Mouse (Mus musculus): ENCODE measurements around the gene Ivl. TPM values are rescaled to one million over a fixed set of nuclear protein-coding genes. Genes with fewer than 3 reads are reported as not detected.

Ivl gene
- polyA plus RNA-seq, 1 experiment, result 0.26 TPM

DNA sequence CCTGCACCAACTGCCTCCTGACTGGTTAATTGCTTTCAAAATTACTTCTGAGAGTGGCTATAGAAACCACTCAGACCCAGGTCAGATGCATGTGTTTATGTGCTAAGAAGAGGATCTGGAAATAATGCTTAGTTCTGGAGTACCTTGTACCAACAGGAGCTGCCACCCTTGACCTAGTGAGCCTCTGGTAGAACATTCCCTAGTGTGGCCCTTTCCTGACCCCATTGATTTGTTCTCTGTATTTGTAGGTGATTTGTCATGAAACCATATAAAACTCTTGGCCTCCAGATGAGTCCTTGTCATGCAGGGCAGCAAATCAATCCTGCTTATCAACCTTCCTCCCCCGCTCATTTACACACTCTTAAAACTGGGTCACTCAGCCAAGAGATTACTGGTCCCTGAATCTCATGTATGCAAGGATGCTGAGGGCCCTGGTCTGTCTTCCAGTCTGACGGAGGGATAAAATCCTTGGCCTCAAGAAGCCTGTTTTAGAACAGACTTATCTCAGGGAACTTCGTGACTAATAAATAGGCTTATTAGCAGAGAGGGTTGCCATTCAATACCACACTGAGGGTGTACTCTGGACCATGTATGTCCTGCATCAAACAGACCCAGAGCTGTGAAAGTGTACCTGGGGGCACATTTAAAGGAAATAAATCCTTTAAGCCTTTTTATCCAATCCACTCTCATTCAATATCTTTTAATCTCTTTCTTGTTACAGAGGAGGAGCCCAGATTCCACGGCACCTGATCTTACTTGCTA lies 5.3 kb upstream of the Ivl start:
- H3K27ac ChIP-seq (ENCODE audit: control insufficient read depth, insufficient read depth, low read length), result no peak overlapping the region

DNA sequence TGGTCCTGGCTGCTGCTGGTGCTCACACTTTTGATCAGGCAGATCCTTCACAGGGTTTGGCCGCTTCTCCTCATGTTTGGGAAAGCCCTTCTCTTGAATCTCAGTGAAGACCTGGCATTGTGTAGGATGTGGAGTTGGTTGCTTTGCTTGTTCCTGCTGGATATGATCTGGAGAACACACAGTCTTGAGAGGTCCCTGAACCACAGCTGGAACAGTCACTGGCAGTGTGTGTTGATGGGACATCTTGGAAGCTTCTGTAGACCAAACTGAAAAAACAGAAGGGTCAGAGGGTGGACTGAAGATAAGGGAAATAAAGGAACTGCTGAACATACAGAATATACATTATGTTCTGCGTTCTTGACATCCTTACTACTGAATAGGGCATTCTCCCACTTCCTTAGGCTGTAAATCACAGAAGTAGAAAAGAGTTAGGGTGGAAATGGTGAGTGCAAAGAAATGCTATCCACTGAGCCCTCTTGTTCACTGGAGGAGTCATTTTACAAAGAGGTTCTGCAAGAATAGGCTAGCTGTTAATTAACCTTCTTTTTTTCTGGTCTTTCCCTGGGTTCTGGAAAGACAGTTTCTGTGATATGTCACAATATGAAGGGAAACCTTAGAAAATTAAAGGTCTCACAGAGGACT lies 900 bp downstream of the Ivl start:
- no peak for DNase-seq
- Histone ChIP-seq H3K4me1 (replicated peaks; ENCODE audit: control insufficient read depth, insufficient read depth, low read length) (no peaks in the 10 kb centered on the region), H3K27ac (ENCODE audit: control insufficient read depth, insufficient read depth, low read length) (no peak overlapping the region), H3K4me3 (ENCODE audit: control insufficient read depth, insufficient read depth, low read length) (no peak overlapping the region), H3K36me3 (ENCODE audit: control insufficient read depth, insufficient read depth, low read length) (no peaks in the 10 kb centered on the region), H3K27me3 (ENCODE audit: control insufficient read depth, insufficient read depth, low read length) (no peaks in the 10 kb centered on the region)
- no peak for TF ChIP-seq POLR2A (IDR thresholded peaks at IDR 0.05; ENCODE audit: control insufficient read depth, extremely low read depth, insufficient read depth, low read length, poor library complexity)
- TF ChIP-seq CTCF (IDR thresholded peaks at IDR 0.05; ENCODE audit: borderline replicate concordance, control insufficient read depth, extremely low read depth, insufficient read depth, low read length, poor library complexity), result no peak
- 20% methylated on average over 2 of the region's 2 CpGs for WGBS

More for the DNA sequence above, 5.3 kb upstream of the Ivl start:
- WGBS, result 92% methylated on average over 4 of the region's 4 CpGs
- TF ChIP-seq CTCF (IDR thresholded peaks at IDR 0.05; ENCODE audit: borderline replicate concordance, control insufficient read depth, extremely low read depth, insufficient read depth, low read length, poor library complexity) (no peak), POLR2A (IDR thresholded peaks at IDR 0.05; ENCODE audit: control insufficient read depth, extremely low read depth, insufficient read depth, low read length, poor library complexity) (no peak)
- Histone ChIP-seq H3K4me1 (replicated peaks; ENCODE audit: control insufficient read depth, insufficient read depth, low read length) (no peaks in the 10 kb centered on the region), H3K4me3 (ENCODE audit: control insufficient read depth, insufficient read depth, low read length) (no peak overlapping the region), H3K36me3 (ENCODE audit: control insufficient read depth, insufficient read depth, low read length) (no peaks in the 10 kb centered on the region), H3K27me3 (ENCODE audit: control insufficient read depth, insufficient read depth, low read length) (no peaks in the 10 kb centered on the region)
- no peak for DNase-seq

DNA sequence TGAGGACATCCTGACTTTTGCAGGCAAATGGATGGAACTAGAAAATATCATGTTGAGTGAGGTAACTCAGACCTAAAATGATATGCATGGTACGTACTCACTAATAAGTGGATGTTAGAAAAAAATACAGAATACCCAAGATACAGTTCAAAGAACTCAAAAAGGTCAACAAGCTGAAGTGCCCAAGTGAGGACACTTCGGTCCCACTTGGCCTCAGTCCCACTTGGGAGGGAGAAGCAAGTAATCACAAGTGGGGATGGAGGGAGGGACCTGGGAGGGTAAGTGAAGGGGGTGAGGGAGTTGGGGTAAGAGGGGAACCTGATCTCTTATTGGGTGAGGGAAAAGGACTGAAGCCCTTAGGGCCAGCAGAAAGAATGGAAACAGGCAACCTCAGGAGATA lies 4.8 kb downstream of the Ivl start:
- H3K4me1 ChIP-seq (replicated peaks; ENCODE audit: control insufficient read depth, insufficient read depth, low read length), result no peaks in the 10 kb centered on the region
- DNase-seq, result no peak
- H3K36me3 ChIP-seq (ENCODE audit: control insufficient read depth, insufficient read depth, low read length), result no peaks in the 10 kb centered on the region
- no peak for TF ChIP-seq POLR2A (IDR thresholded peaks at IDR 0.05; ENCODE audit: control insufficient read depth, extremely low read depth, insufficient read depth, low read length, poor library complexity)
- TF ChIP-seq CTCF (IDR thresholded peaks at IDR 0.05; ENCODE audit: borderline replicate concordance, control insufficient read depth, extremely low read depth, insufficient read depth, low read length, poor library complexity), result no peak
- no peak overlapping the region for H3K27ac ChIP-seq (ENCODE audit: control insufficient read depth, insufficient read depth, low read length)
- 90% methylated on average over 2 of the region's 2 CpGs for WGBS
- H3K4me3 ChIP-seq (ENCODE audit: control insufficient read depth, insufficient read depth, low read length), result no peak overlapping the region
- no peaks in the 10 kb centered on the region for H3K27me3 ChIP-seq (ENCODE audit: control insufficient read depth, insufficient read depth, low read length)

DNA sequence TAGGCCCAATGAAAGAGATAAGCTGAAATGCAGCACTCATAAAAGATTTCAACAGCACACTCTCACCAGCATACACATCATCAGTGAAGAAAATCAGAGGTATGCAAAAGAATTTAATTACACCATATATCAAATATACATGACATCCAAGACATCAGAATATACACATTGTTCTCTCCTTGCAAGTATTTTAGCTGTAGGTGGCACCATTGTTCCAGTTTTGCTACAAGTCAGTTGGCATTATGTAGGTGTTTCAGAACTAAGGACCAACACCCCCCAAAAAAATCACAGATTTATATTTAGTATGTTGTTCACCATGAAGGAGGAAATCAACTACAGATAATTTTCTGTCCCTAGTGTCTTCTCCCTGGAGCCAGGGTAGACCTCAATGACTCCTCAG lies 8.1 kb downstream of the Ivl start:
- no peaks in the 10 kb centered on the region for H3K4me1 ChIP-seq (replicated peaks; ENCODE audit: control insufficient read depth, insufficient read depth, low read length)
- no peak for DNase-seq
- H3K27me3 ChIP-seq (ENCODE audit: control insufficient read depth, insufficient read depth, low read length), result no peaks in the 10 kb centered on the region
- no peaks in the 10 kb centered on the region for H3K36me3 ChIP-seq (ENCODE audit: control insufficient read depth, insufficient read depth, low read length)
- H3K4me3 ChIP-seq (ENCODE audit: control insufficient read depth, insufficient read depth, low read length), result no peak overlapping the region
- no peak overlapping the region for H3K27ac ChIP-seq (ENCODE audit: control insufficient read depth, insufficient read depth, low read length)
- TF ChIP-seq CTCF (IDR thresholded peaks at IDR 0.05; ENCODE audit: borderline replicate concordance, control insufficient read depth, extremely low read depth, insufficient read depth, low read length, poor library complexity) (no peak), POLR2A (IDR thresholded peaks at IDR 0.05; ENCODE audit: control insufficient read depth, extremely low read depth, insufficient read depth, low read length, poor library complexity) (no peak)

DNA sequence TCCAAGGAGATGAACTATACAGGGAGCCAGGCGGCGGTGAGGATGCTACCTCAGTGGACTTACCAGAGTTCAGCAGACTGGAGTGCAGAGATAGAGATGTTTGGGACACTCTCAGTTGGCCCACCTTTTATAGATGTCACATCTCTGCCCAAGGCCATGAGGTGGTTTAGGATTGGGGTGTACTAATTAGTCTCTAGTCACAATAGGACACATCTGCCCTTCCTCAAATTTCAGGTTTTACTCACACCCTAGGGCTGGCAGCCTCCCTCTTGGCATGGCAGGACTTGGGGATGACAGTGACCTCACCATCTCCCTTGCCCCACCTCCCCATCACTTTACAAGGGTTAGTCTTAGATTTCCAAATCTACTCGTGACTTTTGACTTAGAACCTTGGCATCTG lies 39.1 kb downstream of the Ivl start, which contains the start of gene 2310046K23Rik:
Gene 2310046K23Rik (minus strand): TSS at position 101 of the 400 bp plus-strand sequence.
- no peak for TF ChIP-seq POLR2A (IDR thresholded peaks at IDR 0.05; ENCODE audit: control insufficient read depth, extremely low read depth, insufficient read depth, low read length, poor library complexity)
- no peak for TF ChIP-seq CTCF (IDR thresholded peaks at IDR 0.05; ENCODE audit: borderline replicate concordance, control insufficient read depth, extremely low read depth, insufficient read depth, low read length, poor library complexity)
- WGBS, result 93% methylated on average over 3 of the region's 3 CpGs
- no peak for DNase-seq
- no peak within 1 kb of the TSS for H3K27ac ChIP-seq (ENCODE audit: control insufficient read depth, insufficient read depth, low read length)
- no peaks in the 10 kb centered on the region for H3K27me3 ChIP-seq (ENCODE audit: control insufficient read depth, insufficient read depth, low read length)
- H3K4me1 ChIP-seq (replicated peaks; ENCODE audit: control insufficient read depth, insufficient read depth, low read length), result no peaks in the 10 kb centered on the region
- H3K4me3 ChIP-seq (ENCODE audit: control insufficient read depth, insufficient read depth, low read length), result no peak within 1 kb of the TSS
- no peaks in the 10 kb centered on the region for H3K36me3 ChIP-seq (ENCODE audit: control insufficient read depth, insufficient read depth, low read length)

Other genes with a start within 250 kb of the Ivl start
- gene Sprr2d, start 234.6 kb downstream of the Ivl start, polyA plus RNA-seq (2012; rRNA removed), result 0.73 and 2.9 TPM in 2 replicates
- 0.32 and 1.4 TPM in 2 replicates for gene Sprr2e, start 221.6 kb downstream of the Ivl start, polyA plus RNA-seq (2012; rRNA removed)
- gene Sprr2f, start 208.5 kb downstream of the Ivl start, polyA plus RNA-seq (2012; rRNA removed), result 0.52 and 0.93 TPM in 2 replicates
- 0.15 TPM in 1 of 2 replicates, not detected in the other for gene Sprr2h, start 188.1 kb downstream of the Ivl start, polyA plus RNA-seq (2012; rRNA removed)
- gene Sprr2i, start 165.7 kb downstream of the Ivl start, polyA plus RNA-seq (2012; rRNA removed), result 1.8 TPM in 2 replicates
- gene Sprr2j-ps, start 155.7 kb downstream of the Ivl start, polyA plus RNA-seq (2012; rRNA removed), result 0.22 and 0.34 TPM in 2 replicates
- 9.9 and 12.4 TPM in 2 replicates for gene Gm9774, start 144.3 kb downstream of the Ivl start, polyA plus RNA-seq (2012; rRNA removed)
- not detected in 2 replicates for gene Sprr2k, start 141.2 kb downstream of the Ivl start, polyA plus RNA-seq (2012; rRNA removed)
- gene Sprr1b, start 134.9 kb downstream of the Ivl start, polyA plus RNA-seq (2012; rRNA removed), result 2.2 and 2.5 TPM in 2 replicates
- gene Sprr3, start 115.0 kb downstream of the Ivl start, polyA plus RNA-seq (2012; rRNA removed), result 0.14 and 0.51 TPM in 2 replicates
- 30.1 and 34.5 TPM in 2 replicates for gene Sprr1a, start 87.8 kb downstream of the Ivl start, polyA plus RNA-seq (2012; rRNA removed)
- gene Sprr4, start 73.2 kb downstream of the Ivl start, polyA plus RNA-seq (2012; rRNA removed), result not detected in 2 replicates
- gene 2310046K23Rik, start 39.2 kb downstream of the Ivl start, polyA plus RNA-seq (2012; rRNA removed), result 0.82 and 1.9 TPM in 2 replicates
- gene Smcp, start 15.3 kb upstream of the Ivl start, polyA plus RNA-seq (2012; rRNA removed), result 0.45 and 1.3 TPM in 2 replicates
- 0.22 TPM in 1 of 2 replicates, not detected in the other for gene 2210017I01Rik, start 33.8 kb upstream of the Ivl start, polyA plus RNA-seq (2012; rRNA removed)
- not detected in 2 replicates for gene Lce6a, start 47.9 kb upstream of the Ivl start, polyA plus RNA-seq (2012; rRNA removed)
- gene Lce1a1, start 74.6 kb upstream of the Ivl start, polyA plus RNA-seq (2012; rRNA removed), result 0.42 and 0.85 TPM in 2 replicates
- 0.54 and 1.1 TPM in 2 replicates for gene Lce1b, start 83.2 kb upstream of the Ivl start, polyA plus RNA-seq (2012; rRNA removed)
- gene Lce1a2, start 96.6 kb upstream of the Ivl start, polyA plus RNA-seq (2012; rRNA removed), result 0.47 and 1.00 TPM in 2 replicates
- gene Lce1c, start 105.5 kb upstream of the Ivl start, polyA plus RNA-seq (2012; rRNA removed), result 0.20 TPM in 2 replicates
- gene Lce1d, start 113.5 kb upstream of the Ivl start, polyA plus RNA-seq (2012; rRNA removed), result 0.37 and 0.96 TPM in 2 replicates
- 0.31 and 0.48 TPM in 2 replicates for gene Lce1e, start 135.3 kb upstream of the Ivl start, polyA plus RNA-seq (2012; rRNA removed)
- gene Lce1f, start 146.6 kb upstream of the Ivl start, polyA plus RNA-seq (2012; rRNA removed), result 0.26 and 0.73 TPM in 2 replicates
- gene Gm38119, start 165.4 kb upstream of the Ivl start, polyA plus RNA-seq (2012; rRNA removed), result not detected in 2 replicates
- 0.26 TPM in 1 of 2 replicates, not detected in the other for gene Lce1g, start 178.6 kb upstream of the Ivl start, polyA plus RNA-seq (2012; rRNA removed)
- gene Lce1h, start 191.3 kb upstream of the Ivl start, polyA plus RNA-seq (2012; rRNA removed), result 0.27 TPM in 1 of 2 replicates, not detected in the other
- 0.27 TPM in 1 of 2 replicates, not detected in the other for gene Lce1i, start 205.2 kb upstream of the Ivl start, polyA plus RNA-seq (2012; rRNA removed)
- 0.66 and 1.3 TPM in 2 replicates for gene Lce1j, start 216.8 kb upstream of the Ivl start, polyA plus RNA-seq (2012; rRNA removed)
- 0.35 TPM in 1 of 2 replicates, not detected in the other for gene Lce1k, start 234.2 kb upstream of the Ivl start, polyA plus RNA-seq (2012; rRNA removed)